Mouse (Mus musculus) myocyte (in vitro differentiated cells): ENCODE data around the gene Kcnd1. TPM values are rescaled to one million over a fixed set of nuclear protein-coding genes. Genes with fewer than 3 reads are reported as not detected.
A peak's percentile ranks its signal among the peaks of the same experiment; 100 is the strongest.

Experiments
- H3K27me3 ChIP-seq: one replicate; pipeline ENCODE4 v1.6.1; 2011; ENCODE audit not compliant: control insufficient read depth, insufficient read depth, insufficient read length
- H3K36me3 ChIP-seq: one replicate; pipeline ENCODE4 v1.6.1; 2011; ENCODE audit not compliant: control insufficient read depth, insufficient read depth
- H3K4me2 ChIP-seq: one replicate; pipeline ENCODE4 v1.6.1; 2011; ENCODE audit warnings: low read depth, control low read depth
- H3K4me3 ChIP-seq: one replicate; pipeline ENCODE4 v1.5.1; 2011; ENCODE audit warnings: mild to moderate bottlenecking, control low read depth, moderate library complexity
- H3K79me2 ChIP-seq: one replicate; pipeline ENCODE4 v1.6.1; 2011; ENCODE audit not compliant: control insufficient read depth, insufficient read depth
- H3ac ChIP-seq: one replicate; pipeline ENCODE4 v1.6.1; 2011; ENCODE audit not compliant: control insufficient read depth, insufficient read length
- CEBPB ChIP-seq: IDR thresholded peaks from 2 replicates; pipeline ENCODE4 v1.6.1; 2011; ENCODE audit warnings: mild to moderate bottlenecking, moderate library complexity; ENCODE audit not compliant: poor library complexity, insufficient read depth, severe bottlenecking
- E2F4 ChIP-seq: IDR thresholded peaks from one replicate; pipeline ENCODE4 v1.6.1; 2011; ENCODE audit warnings: mild to moderate bottlenecking, control low read depth, moderate library complexity; ENCODE audit not compliant: insufficient read depth
- MAX ChIP-seq: IDR thresholded peaks from one replicate; pipeline ENCODE4 v1.6.1; 2011; ENCODE audit warnings: low read depth, mild to moderate bottlenecking, control low read depth
- MYOD1 ChIP-seq, 3 experiments: IDR thresholded peaks; one replicate each; pipeline ENCODE4 v1.6.1; 2011; ENCODE audit warnings: control low read depth in 2 of 3, low read depth in 2 of 3, mild to moderate bottlenecking in 2 of 3, moderate library complexity in 1 of 3; ENCODE audit not compliant: insufficient read length in 2 of 3, control insufficient read depth in 1 of 3
- MYOG ChIP-seq, 3 experiments: IDR thresholded peaks; one replicate each; pipeline ENCODE4 v1.6.1; 2011; ENCODE audit warnings: control low read depth in 2 of 3, low read depth in 2 of 3, mild to moderate bottlenecking in 2 of 3; ENCODE audit not compliant: insufficient read length in 2 of 3, control insufficient read depth in 1 of 3, insufficient read depth in 1 of 3
- POLR2A ChIP-seq: IDR thresholded peaks from one replicate; pipeline ENCODE4 v1.6.1; 2011; ENCODE audit warnings: low read depth, mild to moderate bottlenecking, control low read depth, moderate library complexity; ENCODE audit not compliant: insufficient read length
- POLR2AphosphoS2 ChIP-seq: IDR thresholded peaks from one replicate; pipeline ENCODE4 v1.6.1; 2011; ENCODE audit warnings: low read depth, control low read depth; ENCODE audit not compliant: insufficient read length
- REST ChIP-seq: IDR thresholded peaks from one replicate; pipeline ENCODE4 v1.6.1; 2011; ENCODE audit warnings: mild to moderate bottlenecking, control low read depth, moderate library complexity; ENCODE audit not compliant: insufficient read depth, insufficient read length
- SRF ChIP-seq: IDR thresholded peaks from one replicate; pipeline ENCODE4 v1.6.1; 2011; ENCODE audit warnings: low read depth; ENCODE audit not compliant: control insufficient read depth, insufficient read length
- TCF12 ChIP-seq: IDR thresholded peaks from one replicate; pipeline ENCODE4 v1.6.1; 2011; ENCODE audit warnings: mild to moderate bottlenecking, control low read depth; ENCODE audit not compliant: poor library complexity, insufficient read depth, severe bottlenecking
- TCF3 ChIP-seq: IDR thresholded peaks from one replicate; pipeline ENCODE4 v1.6.1; 2011; ENCODE audit warnings: low read depth, control low read depth; ENCODE audit not compliant: insufficient read length
- USF1 ChIP-seq: IDR thresholded peaks from one replicate; pipeline ENCODE4 v1.6.1; 2011; ENCODE audit warnings: low read depth, mild to moderate bottlenecking, control low read depth, moderate library complexity
- polyA plus RNA-seq: library from polyadenylated mRNA; unstranded; fragments of >200 nt; fragmentation: generic; extraction: Trizol; gene quantifications from one replicate; pipeline ENCODE4 v1.2.1, GENCODE M21; 2012; ENCODE audit warnings: missing spikeins

Gene Kcnd1
- polyA plus RNA-seq, 1 experiment: 0.16 TPM

- Histone ChIP-seq H3K27me3 (no peaks in the 10 kb centered on the region), H3K4me3 (no peak overlapping the region), H3K79me2 (peaks cover 14% of the 10 kb centered on the region), H3K36me3 (peaks cover 5% of the 10 kb centered on the region), H3ac (no peak overlapping the region), H3K4me2 (no peak overlapping the region)
- TF ChIP-seq POLR2A (no peak), CEBPB (no peak), POLR2AphosphoS2 (no peak), TCF3 (no peak), E2F4 (no peak), SRF (no peak), MAX (no peak), USF1 (no peak), TCF12 (no peak), REST (no peak), MYOD1 (IDR thresholded peaks at IDR 0.05; ENCODE audit: control insufficient read depth in 1 of 3, insufficient read length in 2 of 3, low read depth in 2 of 3) (no peak), MYOG (IDR thresholded peaks at IDR 0.05; ENCODE audit: control insufficient read depth in 1 of 3, insufficient read depth in 1 of 3, insufficient read length in 2 of 3, low read depth in 2 of 3) (no peak)
Measured at GRCm38 (mm10) chrX:7867141-7867540, 45.1 kb downstream of the Kcnd1 start.

DNA sequence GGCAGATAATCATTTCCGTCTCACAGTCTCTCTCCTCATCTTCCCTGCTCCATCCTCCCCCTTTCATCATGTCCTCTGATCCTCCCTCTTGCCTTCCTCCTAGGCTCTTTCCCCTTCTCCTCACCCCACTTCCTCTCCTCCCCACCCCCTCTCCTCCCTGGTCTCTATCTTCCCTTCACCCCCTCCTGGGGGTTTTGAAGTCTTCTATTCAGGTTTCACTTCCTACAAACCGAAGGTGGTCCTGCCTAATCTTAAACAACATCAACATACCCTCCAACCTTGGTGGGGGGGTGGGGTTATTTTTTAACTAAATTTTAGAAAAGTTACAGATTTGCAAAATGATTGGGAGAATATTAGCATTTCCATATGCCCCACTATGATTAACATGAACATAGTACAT lies 46.4 kb downstream of the Kcnd1 start:
- no peak overlapping the region for H3ac ChIP-seq
- peaks cover 5% of the 10 kb centered on the region for H3K36me3 ChIP-seq
- H3K79me2 ChIP-seq: peaks cover 10% of the 10 kb centered on the region
- no peak overlapping the region for H3K4me2 ChIP-seq
- no peak overlapping the region for H3K4me3 ChIP-seq
- TF ChIP-seq E2F4 (no peak), SRF (no peak), CEBPB (no peak), POLR2A (no peak), TCF3 (no peak), POLR2AphosphoS2 (no peak), USF1 (no peak)
- no peaks in the 10 kb centered on the region for H3K27me3 ChIP-seq

GRCm38 (mm10) chrX:7869826-7870225 lies 47.7 kb downstream of the Kcnd1 start:
- Histone ChIP-seq H3K79me2 (peaks cover 10% of the 10 kb centered on the region), H3ac (no peak overlapping the region), H3K4me3 (no peak overlapping the region), H3K4me2 (no peak overlapping the region), H3K27me3 (no peaks in the 10 kb centered on the region), H3K36me3 (peaks cover 5% of the 10 kb centered on the region)
- TF ChIP-seq REST: no peak
- no peak for TF ChIP-seq USF1
- no peak for TF ChIP-seq MYOD1 (IDR thresholded peaks at IDR 0.05; ENCODE audit: control insufficient read depth in 1 of 3, insufficient read length in 2 of 3, low read depth in 2 of 3)
- TF ChIP-seq MYOG (IDR thresholded peaks at IDR 0.05; ENCODE audit: control insufficient read depth in 1 of 3, insufficient read depth in 1 of 3, insufficient read length in 2 of 3, low read depth in 2 of 3): no peak
- no peak for TF ChIP-seq TCF3
- TF ChIP-seq POLR2A: no peak
- no peak for TF ChIP-seq E2F4
- no peak for TF ChIP-seq CEBPB
- no peak for TF ChIP-seq SRF
- no peak for TF ChIP-seq POLR2AphosphoS2
- no peak for TF ChIP-seq TCF12
- no peak for TF ChIP-seq MAX

GRCm38 (mm10) chrX:7878007-7878419 lies 55.9 kb downstream of the Kcnd1 start, which contains the start of gene Pim2:
Gene Pim2 (plus strand): TSS chrX:7878262.
- H3K36me3 ChIP-seq: no peaks in the 10 kb centered on the region
- TF ChIP-seq TCF12: no peak
- peak; percentile 45 for TF ChIP-seq POLR2AphosphoS2
- peak in 1 of 3 experiments; percentile 3 for TF ChIP-seq MYOD1 (IDR thresholded peaks at IDR 0.05; ENCODE audit: control insufficient read depth in 1 of 3, insufficient read length in 2 of 3, low read depth in 2 of 3)
- TF ChIP-seq USF1: no peak
- no peak within 1 kb of the TSS for H3ac ChIP-seq
- H3K27me3 ChIP-seq: no peaks in the 10 kb centered on the region
- no peak within 1 kb of the TSS for H3K4me3 ChIP-seq
- H3K79me2 ChIP-seq: no peaks in the 10 kb centered on the region
- H3K4me2 ChIP-seq: peak within 1 kb of the TSS; percentile 70

DNA sequence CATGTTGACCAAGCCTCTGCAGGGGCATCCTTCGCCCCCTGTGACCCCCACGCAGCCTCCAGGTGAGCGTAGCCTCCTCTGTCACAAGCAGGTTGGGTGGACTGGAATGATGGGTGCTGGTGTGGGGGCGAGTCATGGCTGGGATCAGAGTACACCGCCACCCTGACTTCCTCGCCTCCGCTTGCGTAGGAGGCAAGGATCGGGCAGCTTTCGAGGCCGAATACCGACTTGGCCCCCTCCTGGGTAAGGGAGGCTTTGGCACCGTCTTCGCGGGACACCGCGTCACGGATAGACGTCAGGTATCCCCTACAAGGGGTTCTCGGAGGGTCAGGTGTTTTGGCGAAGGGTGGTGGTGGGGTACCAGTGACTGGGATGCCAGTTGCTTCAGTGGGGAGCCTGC lies 56.4 kb downstream of the Kcnd1 start:
- no peaks in the 10 kb centered on the region for H3K36me3 ChIP-seq
- H3K4me3 ChIP-seq: no peak overlapping the region
- no peaks in the 10 kb centered on the region for H3K27me3 ChIP-seq
- H3K79me2 ChIP-seq: no peaks in the 10 kb centered on the region
- TF ChIP-seq REST: no peak
- no peak for TF ChIP-seq POLR2A
- no peak for TF ChIP-seq SRF
- no peak for TF ChIP-seq TCF3
- no peak overlapping the region for H3ac ChIP-seq
- peak overlapping the region; percentile 70 for H3K4me2 ChIP-seq
